Mouse (Mus musculus) G1E (cell line): ENCODE data around the gene Rcn3.

Source experiments
- CTCF ChIP-seq: IDR thresholded peaks from 2 replicates; pipeline ENCODE4 v1.5.1; 2012; ENCODE audit warnings: low read depth, low read length, inconsistent platforms, mixed read lengths
- GATA1 ChIP-seq: IDR thresholded peaks from 2 replicates; pipeline ENCODE4 v1.6.1; 2012; ENCODE audit warnings: borderline replicate concordance, low read length, inconsistent platforms, mixed read lengths
- GATA2 ChIP-seq: IDR thresholded peaks from 2 replicates; pipeline ENCODE4 v1.6.1; 2012; ENCODE audit warnings: low read depth, low read length, inconsistent platforms, borderline replicate concordance
- TAL1 ChIP-seq: conservative IDR thresholded peaks from 2 replicates; pipeline ENCODE4 v1.6.1; 2012; ENCODE audit warnings: low read depth, low read length, inconsistent platforms, mixed read lengths

GRCm38 (mm10) chr7:45094121-45094520 lies 2.1 kb upstream of the Rcn3 start:
- TF ChIP-seq CTCF: no peak
- no peak for TF ChIP-seq GATA1
- no peak for TF ChIP-seq TAL1
- no peak for TF ChIP-seq GATA2
